Mouse (Mus musculus) limb, embryonic 14.5 days (tissue): ENCODE results near the gene Mpv17l2. TPM values are rescaled to one million over a fixed set of nuclear protein-coding genes. Genes with fewer than 3 reads are reported as not detected.

ENCODE experiments used
- ATAC-seq: fragments of 200-750 bp; cut with Nextera tagmentation; 2 replicates; pipeline ENCODE4 v1.8.0; 2017; ENCODE audit warnings: low read depth, moderate number of reproducible peaks, moderate TSS enrichment; ENCODE audit not compliant: low FRiP score
- DNase-seq: peaks from one replicate; pipeline ENCODE4 v3.0.0-alpha.2; 2015; ENCODE audit warnings: low spot score
- H3K27ac ChIP-seq: fragments of 300-500 bp; sonication (generic); replicated peaks from 2 replicates; pipeline ENCODE4 v1.5.1; 2014; ENCODE audit warnings: low read depth, mild to moderate bottlenecking, low read length, moderate library complexity, mixed read lengths
- H3K27me3 ChIP-seq: fragments of 300-500 bp; sonication (generic); 2 replicates; pipeline ENCODE4 v1.6.1; 2014; ENCODE audit warnings: low read length, mixed read lengths; ENCODE audit not compliant: control insufficient read depth, insufficient read depth
- H3K36me3 ChIP-seq: fragments of 300-500 bp; sonication (generic); 2 replicates; pipeline ENCODE4 v1.6.1; 2014; ENCODE audit warnings: mild to moderate bottlenecking, low read length, moderate library complexity, mixed read lengths; ENCODE audit not compliant: control insufficient read depth, insufficient read depth
- H3K4me1 ChIP-seq: fragments of 300-500 bp; sonication (generic); 2 replicates; pipeline ENCODE4 v1.6.1; 2014; ENCODE audit warnings: antibody characterized with exemption, low read length, mixed read lengths; ENCODE audit not compliant: control insufficient read depth, insufficient read depth
- H3K4me2 ChIP-seq: fragments of 300-500 bp; sonication (generic); replicated peaks from 2 replicates; pipeline ENCODE4 v1.6.1; 2014; ENCODE audit warnings: low read depth, mild to moderate bottlenecking, low read length, moderate library complexity; ENCODE audit not compliant: severe bottlenecking
- H3K4me3 ChIP-seq: fragments of 300-500 bp; sonication (generic); replicated peaks from 2 replicates; pipeline ENCODE4 v1.5.1; 2014; ENCODE audit warnings: low read length
- H3K9ac ChIP-seq: fragments of 300-500 bp; sonication (generic); 2 replicates; pipeline ENCODE4 v1.6.1; 2014; ENCODE audit warnings: mild to moderate bottlenecking, low read depth, low read length, moderate library complexity; ENCODE audit not compliant: severe bottlenecking
- H3K9me3 ChIP-seq: fragments of 300-500 bp; sonication (generic); 2 replicates; pipeline ENCODE4 v1.6.1; 2016; ENCODE audit warnings: low read length; ENCODE audit not compliant: control insufficient read depth
- POLR2A ChIP-seq: fragments of 200-500 bp; IDR thresholded peaks from 2 replicates; pipeline ENCODE4 v1.8.0; 2012; ENCODE audit warnings: inconsistent platforms, mild to moderate bottlenecking, moderate library complexity, borderline replicate concordance; ENCODE audit not compliant: insufficient read depth, insufficient read length; ENCODE audit errors: extremely low read depth
- WGBS: fragments of 180-500 bp; shearing (Covaris S2); extraction: QIAGEN DNeasy Blood & Tissue Kit; methylation state at CpG from one replicate; pipeline ENCODE4 v1.1.7; 2014; 5-methylcytosine and 5-hydroxymethylcytosine counted together
- polyA plus RNA-seq, 2 experiments: library from polyadenylated mRNA; depleted of rRNA in 1 of 2; stranded (reverse) in 1 of 2; unstranded in 1 of 2; fragments of >200 nt; fragmentation: Nextera tagmentation in 1 of 2; extraction: Ambion mirVana in 1 of 2; gene quantifications; 2 replicates each; pipeline versions ENCODE4 v1.2.1 to v1.2.3; 2012 to 2014

The Mpv17l2 gene
- polyA plus RNA-seq, 2 experiments: 27.7 to 40.3 TPM

DNA sequence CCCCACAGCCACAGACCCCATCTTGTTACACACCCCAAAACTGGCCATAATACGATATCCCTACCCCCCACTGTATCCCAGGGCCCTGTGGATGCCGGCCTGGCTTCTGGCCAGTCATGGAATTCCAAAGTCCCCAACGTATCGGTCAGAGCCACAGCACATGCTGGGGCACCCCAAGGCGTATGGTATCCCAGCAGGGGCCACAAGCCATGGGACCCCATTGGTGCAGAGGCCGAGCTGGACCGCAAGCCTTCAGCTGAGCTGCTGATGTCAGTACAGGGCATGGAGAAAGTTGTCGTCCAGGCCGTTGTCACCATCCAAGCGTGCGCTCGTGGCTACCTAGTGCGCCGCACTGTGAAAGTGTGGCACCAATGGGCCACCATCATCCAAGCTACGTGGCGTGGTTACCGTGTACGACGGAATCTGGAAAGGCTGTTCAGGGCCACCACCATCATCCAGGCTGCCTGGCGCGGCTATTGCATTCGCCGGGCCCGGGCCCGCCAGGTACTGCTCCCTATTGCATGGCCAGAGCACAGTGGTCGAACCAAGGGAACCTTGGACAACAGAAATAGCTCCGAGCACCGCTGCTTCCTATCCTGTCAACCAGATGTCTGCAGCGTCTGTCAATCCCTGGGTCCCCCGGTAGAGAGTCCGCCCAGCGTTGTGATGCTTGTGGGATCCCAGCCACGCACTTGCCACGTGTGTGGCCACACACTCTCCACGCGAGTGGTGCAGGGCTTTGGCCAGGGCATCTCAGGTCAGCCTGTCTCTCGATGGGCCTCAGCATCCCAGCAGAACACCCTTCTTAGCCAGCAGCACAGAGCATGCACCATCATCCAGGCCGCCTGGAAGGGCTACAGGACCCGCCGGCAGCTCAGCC, 44.0 kb downstream of the Mpv17l2 start:
- Histone ChIP-seq H3K27ac (no peak overlapping the region), H3K36me3 (no peaks in the 10 kb centered on the region), H3K27me3 (no peaks in the 10 kb centered on the region), H3K4me2 (no peak overlapping the region), H3K4me1 (no peaks in the 10 kb centered on the region), H3K9me3 (no peaks in the 10 kb centered on the region), H3K4me3 (no peak overlapping the region), H3K9ac (no peak overlapping the region)
- WGBS: 80% methylated on average over 40 of the region's 40 CpGs
- no peak for TF ChIP-seq POLR2A
- DNase-seq (no peak), ATAC-seq (no peak)

DNA sequence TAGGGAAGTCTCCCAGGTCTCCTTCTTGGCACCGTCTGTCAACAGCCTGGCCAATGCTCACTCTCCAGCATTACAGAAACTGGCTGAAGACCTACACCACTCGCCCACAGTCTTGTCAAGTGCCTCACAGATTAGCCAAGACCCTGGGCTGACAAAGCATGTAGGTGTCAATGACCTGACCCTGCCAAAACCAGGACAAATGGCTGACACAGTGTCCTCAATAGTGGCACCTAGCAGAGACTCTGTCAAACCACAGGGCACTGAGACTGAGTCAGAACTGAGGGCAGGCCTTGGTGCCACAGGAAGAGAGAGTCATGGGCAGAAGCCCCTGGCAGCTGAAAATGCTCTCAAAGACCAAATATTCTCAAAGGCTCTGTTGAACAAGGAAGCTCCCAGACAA, 45.7 kb downstream of the Mpv17l2 start:
- Histone ChIP-seq H3K27me3 (no peaks in the 10 kb centered on the region), H3K36me3 (no peaks in the 10 kb centered on the region), H3K4me3 (no peak overlapping the region), H3K9me3 (no peaks in the 10 kb centered on the region), H3K4me2 (no peak overlapping the region), H3K27ac (no peak overlapping the region), H3K4me1 (no peaks in the 10 kb centered on the region), H3K9ac (no peak overlapping the region)
- TF ChIP-seq POLR2A: no peak
- ATAC-seq (no peak), DNase-seq (no peak)
- 42% methylated on average over 2 of the region's 2 CpGs for WGBS

DNA sequence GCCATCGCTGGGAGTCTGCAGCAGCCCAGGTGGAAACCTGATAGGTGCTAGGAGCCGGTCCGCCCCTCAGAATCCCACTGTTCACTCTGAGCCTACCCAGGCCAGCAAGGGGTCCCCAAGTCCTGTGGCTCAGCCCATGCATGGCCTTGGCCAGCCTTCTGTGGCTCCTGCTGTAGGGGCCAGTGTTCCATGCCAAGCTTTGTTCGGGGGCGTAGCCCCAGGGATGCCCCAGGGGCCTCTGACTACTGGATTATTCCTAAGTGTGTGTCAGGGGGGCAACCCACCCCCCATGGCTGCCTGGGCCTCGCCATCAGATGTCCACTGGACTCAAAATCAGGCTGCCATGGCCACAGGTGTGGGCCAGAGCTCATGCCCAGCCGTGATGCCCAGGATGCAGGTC, 46.8 kb downstream of the Mpv17l2 start:
- Histone ChIP-seq H3K4me3 (no peak overlapping the region), H3K27ac (no peak overlapping the region), H3K9me3 (no peaks in the 10 kb centered on the region), H3K4me1 (no peaks in the 10 kb centered on the region), H3K9ac (no peak overlapping the region), H3K4me2 (no peak overlapping the region), H3K36me3 (no peaks in the 10 kb centered on the region), H3K27me3 (no peaks in the 10 kb centered on the region)
- TF ChIP-seq POLR2A: no peak
- 77% methylated on average over 7 of the region's 7 CpGs for WGBS
- ATAC-seq: no peak
- no peak for DNase-seq

DNA sequence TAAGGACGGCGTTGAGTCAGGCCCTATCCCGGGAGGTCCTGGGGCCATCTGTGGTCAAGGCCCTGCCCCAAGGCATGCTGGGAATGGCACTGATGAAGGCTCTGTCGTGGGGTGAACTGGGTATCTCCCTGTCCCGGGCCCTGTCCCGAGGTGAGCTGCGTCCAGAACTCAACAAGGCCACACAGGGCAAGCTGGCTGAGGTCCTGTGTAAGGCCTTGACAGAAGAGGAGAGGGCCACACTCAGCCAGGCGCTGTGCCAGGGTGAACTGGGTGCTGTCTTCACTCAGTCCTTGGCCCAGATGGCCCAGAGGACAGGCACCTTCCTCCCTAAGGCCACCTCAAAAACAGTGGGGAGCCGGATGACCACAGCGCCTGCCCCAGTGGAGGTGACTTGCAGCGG, 49.7 kb downstream of the Mpv17l2 start:
- H3K27ac ChIP-seq: no peak overlapping the region
- H3K4me1 ChIP-seq: no peaks in the 10 kb centered on the region
- no peaks in the 10 kb centered on the region for H3K36me3 ChIP-seq
- no peaks in the 10 kb centered on the region for H3K27me3 ChIP-seq
- WGBS: 86% methylated on average over 11 of the region's 11 CpGs
- ATAC-seq: no peak
- no peak overlapping the region for H3K4me3 ChIP-seq
- no peaks in the 10 kb centered on the region for H3K9me3 ChIP-seq
- H3K4me2 ChIP-seq: no peak overlapping the region
- no peak for DNase-seq
- H3K9ac ChIP-seq: no peak overlapping the region
- TF ChIP-seq POLR2A: no peak

DNA sequence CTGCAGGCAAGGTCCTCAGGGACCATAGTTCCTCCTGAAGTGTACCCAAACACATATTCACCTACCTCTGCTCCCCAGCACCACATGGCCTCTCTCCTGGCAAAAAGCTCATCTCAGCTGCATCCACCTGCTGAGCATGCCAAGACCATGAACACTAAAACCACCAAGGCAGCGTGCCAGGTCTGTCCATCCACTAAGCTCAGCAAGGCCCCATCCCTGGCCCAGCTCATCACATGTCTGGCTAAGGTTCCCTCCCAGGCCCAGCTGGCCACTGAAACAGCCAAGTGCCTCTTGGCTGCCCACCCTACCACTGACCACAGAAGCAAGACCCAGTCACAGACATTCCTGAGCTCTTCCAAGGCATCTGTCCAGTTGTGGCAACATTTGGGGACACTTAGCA, 50.5 kb downstream of the Mpv17l2 start:
- H3K27ac ChIP-seq: no peak overlapping the region
- TF ChIP-seq POLR2A: no peak
- ATAC-seq (no peak), DNase-seq (no peak)
- H3K9me3 ChIP-seq: no peaks in the 10 kb centered on the region
- H3K36me3 ChIP-seq: no peaks in the 10 kb centered on the region
- no peak overlapping the region for H3K4me3 ChIP-seq
- H3K9ac ChIP-seq: no peak overlapping the region
- H3K4me2 ChIP-seq: no peak overlapping the region
- no peaks in the 10 kb centered on the region for H3K27me3 ChIP-seq
- WGBS: 100% methylated on average over 1 of the region's 1 CpGs
- no peaks in the 10 kb centered on the region for H3K4me1 ChIP-seq
